Mouse (Mus musculus): ENCODE measurements around the gene Sms. TPM values are rescaled to one million over a fixed set of nuclear protein-coding genes. Genes with fewer than 3 reads are reported as not detected.

Sms gene
- total RNA-seq (2017) = 77.7 and 95.3 TPM in 2 replicates

GRCm38 (mm10) chrX:157491944-157492726 is at the start of gene Sms:
Gene Sms, minus strand, starts transcription at chrX:157492287.
- peak; percentile 74 to 87 for ATAC-seq (replicated peaks in 1 of 2; ENCODE audit: insufficient read depth in 1 of 2, low FRiP score in 2 of 2, low TSS enrichment in 1 of 2, low read depth in 1 of 2, poor library complexity in 2 of 2, severe bottlenecking in 2 of 2)

DNA sequence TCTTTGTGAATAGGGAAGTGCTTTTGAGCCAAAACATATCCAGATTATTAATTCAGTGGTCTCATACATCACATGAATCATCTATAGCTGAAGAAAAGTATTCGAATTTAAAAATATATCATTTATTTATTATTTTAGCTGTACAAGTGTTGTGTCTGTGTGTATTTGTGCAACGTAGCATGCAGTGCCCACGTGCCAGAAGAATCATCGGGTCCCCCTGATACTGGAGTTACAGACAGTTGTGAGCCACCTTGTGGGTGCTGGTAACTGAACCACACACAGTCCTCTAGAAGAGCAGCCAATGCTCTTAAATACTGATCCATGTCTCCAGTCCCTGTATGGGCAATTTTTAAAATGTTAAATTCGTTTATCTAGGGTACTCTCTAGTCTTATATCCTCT is 14.3 kb upstream of the Sms start:
- no peak for ATAC-seq (replicated peaks in 1 of 2; ENCODE audit: insufficient read depth in 1 of 2, low FRiP score in 2 of 2, low TSS enrichment in 1 of 2, low read depth in 1 of 2, poor library complexity in 2 of 2, severe bottlenecking in 2 of 2)

- no peak for ATAC-seq (replicated peaks in 1 of 2; ENCODE audit: insufficient read depth in 1 of 2, low FRiP score in 2 of 2, low TSS enrichment in 1 of 2, low read depth in 1 of 2, poor library complexity in 2 of 2, severe bottlenecking in 2 of 2)
Measured at GRCm38 (mm10) chrX:157504506-157504905, 12.4 kb upstream of the Sms start.

- ATAC-seq (replicated peaks in 1 of 2; ENCODE audit: insufficient read depth in 1 of 2, low FRiP score in 2 of 2, low TSS enrichment in 1 of 2, low read depth in 1 of 2, poor library complexity in 2 of 2, severe bottlenecking in 2 of 2) = no peak
Measured at GRCm38 (mm10) chrX:157501871-157502270, 9.8 kb upstream of the Sms start.

- no peak for ATAC-seq (replicated peaks in 1 of 2; ENCODE audit: insufficient read depth in 1 of 2, low FRiP score in 2 of 2, low TSS enrichment in 1 of 2, low read depth in 1 of 2, poor library complexity in 2 of 2, severe bottlenecking in 2 of 2)
Measured at GRCm38 (mm10) chrX:157500004-157500403, 7.9 kb upstream of the Sms start.

- ATAC-seq (replicated peaks in 1 of 2; ENCODE audit: insufficient read depth in 1 of 2, low FRiP score in 2 of 2, low TSS enrichment in 1 of 2, low read depth in 1 of 2, poor library complexity in 2 of 2, severe bottlenecking in 2 of 2) = no peak
Measured at GRCm38 (mm10) chrX:157493159-157493558, 1.1 kb upstream of the Sms start.

- peak; percentile 63 to 70 for ATAC-seq (replicated peaks in 1 of 2; ENCODE audit: insufficient read depth in 1 of 2, low FRiP score in 2 of 2, low TSS enrichment in 1 of 2, low read depth in 1 of 2, poor library complexity in 2 of 2, severe bottlenecking in 2 of 2)
Measured at GRCm38 (mm10) chrX:157491145-157491935, 747 bp downstream of the Sms start.

GRCm38 (mm10) chrX:157490769-157491144 is 1.3 kb downstream of the Sms start:
- no peak; a peak in 1 of 4 replicates for ATAC-seq (replicated peaks in 1 of 2; ENCODE audit: insufficient read depth in 1 of 2, low FRiP score in 2 of 2, low TSS enrichment in 1 of 2, low read depth in 1 of 2, poor library complexity in 2 of 2, severe bottlenecking in 2 of 2)

DNA sequence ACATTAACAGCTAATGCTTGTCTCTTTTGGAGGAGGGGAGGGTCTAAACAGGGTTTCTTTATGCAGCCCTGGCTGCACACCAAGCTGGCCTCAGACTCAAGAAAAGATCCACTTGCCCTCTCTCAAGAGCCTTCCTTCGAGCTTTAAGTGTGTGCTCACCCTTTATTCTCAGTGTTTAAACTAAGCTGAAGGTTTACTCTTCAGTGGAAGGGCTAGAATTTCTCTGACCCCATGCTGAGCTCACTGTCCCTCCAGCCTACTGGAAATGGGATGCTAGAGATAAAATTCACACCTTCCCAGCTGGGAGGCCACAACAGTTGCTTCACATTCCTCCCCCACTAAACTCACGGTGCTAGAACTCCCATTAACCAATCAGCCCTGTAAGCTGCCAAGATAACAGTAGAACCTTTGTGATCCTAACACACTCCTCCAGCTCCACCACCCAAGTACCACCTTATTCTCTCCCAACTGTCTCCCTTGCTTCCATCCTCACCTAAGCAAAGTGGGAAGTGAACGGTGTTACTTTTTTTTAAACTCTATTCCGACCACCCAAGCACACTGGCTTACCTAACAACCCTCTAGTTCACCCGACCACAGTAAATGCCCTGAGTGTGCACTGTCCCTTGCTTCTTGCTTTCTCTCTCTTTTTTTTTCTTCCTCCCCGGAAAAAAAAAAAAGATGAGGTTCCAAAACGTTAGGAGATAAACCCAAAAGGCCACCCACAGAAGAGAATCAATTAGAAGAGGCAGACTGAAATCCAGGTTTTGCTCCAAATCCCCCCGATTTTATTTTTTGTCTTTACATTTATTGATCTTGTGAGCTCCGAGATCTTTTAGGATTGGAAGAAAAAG is 2.0 kb downstream of the Sms start:
- no peak for ATAC-seq (replicated peaks in 1 of 2; ENCODE audit: insufficient read depth in 1 of 2, low FRiP score in 2 of 2, low TSS enrichment in 1 of 2, low read depth in 1 of 2, poor library complexity in 2 of 2, severe bottlenecking in 2 of 2)

DNA sequence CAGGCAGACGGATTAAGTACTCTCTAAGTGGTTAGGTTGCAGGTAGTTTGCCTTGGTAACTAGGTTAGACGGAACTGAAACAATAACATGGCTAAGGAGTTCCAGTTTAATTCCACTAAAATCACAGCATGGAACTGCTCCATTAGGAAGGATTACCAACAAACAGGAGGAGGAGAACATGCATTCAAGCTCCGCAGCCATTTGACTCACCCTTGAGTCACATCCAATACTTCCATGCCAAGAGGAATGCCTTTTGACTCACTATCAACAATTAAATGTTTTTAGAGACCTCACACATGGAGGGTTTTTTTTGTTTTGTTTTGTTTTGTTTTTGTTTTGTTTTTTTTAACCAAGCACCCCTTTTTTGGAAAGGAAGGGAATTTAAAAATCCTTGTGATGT is 3.3 kb downstream of the Sms start:
- ATAC-seq (replicated peaks in 1 of 2; ENCODE audit: insufficient read depth in 1 of 2, low FRiP score in 2 of 2, low TSS enrichment in 1 of 2, low read depth in 1 of 2, poor library complexity in 2 of 2, severe bottlenecking in 2 of 2) = no peak

- peak; percentile 54 to 70; a peak in 2 of 4 replicates for ATAC-seq (replicated peaks in 1 of 2; ENCODE audit: insufficient read depth in 1 of 2, low FRiP score in 2 of 2, low TSS enrichment in 1 of 2, low read depth in 1 of 2, poor library complexity in 2 of 2, severe bottlenecking in 2 of 2)
Measured at GRCm38 (mm10) chrX:157486765-157487164, 5.3 kb downstream of the Sms start.

- peak in 1 of 2 experiments; percentile 27; a peak in 2 of 4 replicates for ATAC-seq (replicated peaks in 1 of 2; ENCODE audit: insufficient read depth in 1 of 2, low FRiP score in 2 of 2, low TSS enrichment in 1 of 2, low read depth in 1 of 2, poor library complexity in 2 of 2, severe bottlenecking in 2 of 2)
Measured at GRCm38 (mm10) chrX:157482842-157483241, 9.2 kb downstream of the Sms start.

- ATAC-seq (replicated peaks in 1 of 2; ENCODE audit: insufficient read depth in 1 of 2, low FRiP score in 2 of 2, low TSS enrichment in 1 of 2, low read depth in 1 of 2, poor library complexity in 2 of 2, severe bottlenecking in 2 of 2) = no peak
Measured at GRCm38 (mm10) chrX:157481860-157482259, 10.2 kb downstream of the Sms start.

- ATAC-seq (replicated peaks in 1 of 2; ENCODE audit: insufficient read depth in 1 of 2, low FRiP score in 2 of 2, low TSS enrichment in 1 of 2, low read depth in 1 of 2, poor library complexity in 2 of 2, severe bottlenecking in 2 of 2) = no peak
Measured at GRCm38 (mm10) chrX:157477328-157477727, 14.8 kb downstream of the Sms start.

- no peak for ATAC-seq (replicated peaks in 1 of 2; ENCODE audit: insufficient read depth in 1 of 2, low FRiP score in 2 of 2, low TSS enrichment in 1 of 2, low read depth in 1 of 2, poor library complexity in 2 of 2, severe bottlenecking in 2 of 2)
Measured at GRCm38 (mm10) chrX:157476153-157476810, 15.8 kb downstream of the Sms start.

- ATAC-seq (replicated peaks in 1 of 2; ENCODE audit: insufficient read depth in 1 of 2, low FRiP score in 2 of 2, low TSS enrichment in 1 of 2, low read depth in 1 of 2, poor library complexity in 2 of 2, severe bottlenecking in 2 of 2) = no peak
Measured at GRCm38 (mm10) chrX:157471711-157472660, 20.1 kb downstream of the Sms start.

Data from hematopoietic stem cell, adult 5-6 weeks (primary cell).